Mouse (Mus musculus) MEL (cell line): ENCODE data around the gene Acvr1b.

Experiments used
- CTCF ChIP-seq, 3 experiments: IDR thresholded peaks in 2 of 3; conservative IDR thresholded peaks in 1 of 3; 2 replicates each; pipeline ENCODE4 v1.5.1; 2011 to 2012; ENCODE audit warnings: low read length in 3 of 3, low read depth in 2 of 3, mild to moderate bottlenecking in 2 of 3, improper control_type of control experiment in 1 of 3, inconsistent platforms in 1 of 3, mixed read lengths in 1 of 3, moderate library complexity in 1 of 3; ENCODE audit not compliant: control insufficient read depth in 1 of 3, insufficient read depth in 1 of 3, poor library complexity in 1 of 3, severe bottlenecking in 1 of 3
- EP300 ChIP-seq, 2 experiments: IDR thresholded peaks; 2 replicates each; pipeline ENCODE4 v1.6.1; 2011; ENCODE audit warnings: improper control_type of control experiment in 2 of 2, low read length in 2 of 2, low read depth in 1 of 2, mild to moderate bottlenecking in 1 of 2
- GABPA ChIP-seq: IDR thresholded peaks from 2 replicates; pipeline ENCODE4 v1.6.1; 2012; ENCODE audit warnings: low read depth, mild to moderate bottlenecking, inconsistent platforms, low read length, improper control_type of control experiment, moderate library complexity
- GATA1 ChIP-seq: IDR thresholded peaks from 2 replicates; pipeline ENCODE4 v1.6.1; 2011; ENCODE audit warnings: low read depth, low read length, improper control_type of control experiment
- KAT2A ChIP-seq: conservative IDR thresholded peaks from 2 replicates; pipeline ENCODE4 v1.6.1; 2012; ENCODE audit warnings: low read depth, low read length, improper control_type of control experiment, inconsistent platforms
- MAFK ChIP-seq: IDR thresholded peaks from 2 replicates; pipeline ENCODE4 v1.6.1; 2011; ENCODE audit warnings: low read depth, mild to moderate bottlenecking, low read length, improper control_type of control experiment, borderline replicate concordance
- MAX ChIP-seq: IDR thresholded peaks from 2 replicates; pipeline ENCODE4 v1.6.1; 2011; ENCODE audit warnings: low read length, improper control_type of control experiment
- MEF2A ChIP-seq: IDR thresholded peaks from 2 replicates; pipeline ENCODE4 v1.6.1; 2014; ENCODE audit warnings: low read depth, mild to moderate bottlenecking, inconsistent platforms, low read length, improper control_type of control experiment; ENCODE audit not compliant: poor library complexity, insufficient replicate concordance, severe bottlenecking; ENCODE audit errors: extremely low read depth
- MYC ChIP-seq: IDR thresholded peaks from 2 replicates; pipeline ENCODE4 v1.6.1; 2011; ENCODE audit warnings: low read depth, mild to moderate bottlenecking, low read length, improper control_type of control experiment, moderate library complexity
- POLR2A ChIP-seq, 2 experiments: IDR thresholded peaks; 2 replicates each; pipeline ENCODE4 v1.6.1; 2011 to 2012; ENCODE audit warnings: low read length in 2 of 2, mild to moderate bottlenecking in 2 of 2, control low read depth in 1 of 2, improper control_type of control experiment in 1 of 2, low read depth in 1 of 2, moderate library complexity in 1 of 2; ENCODE audit not compliant: control insufficient read depth in 1 of 2, insufficient read depth in 1 of 2, poor library complexity in 1 of 2
- POLR2AphosphoS2 ChIP-seq: IDR thresholded peaks from 2 replicates; pipeline ENCODE4 v1.6.1; 2011; ENCODE audit warnings: low read length, improper control_type of control experiment
- RCOR1 ChIP-seq: IDR thresholded peaks from 2 replicates; pipeline ENCODE4 v1.6.1; 2012; ENCODE audit warnings: low read depth, mild to moderate bottlenecking, inconsistent platforms, low read length, improper control_type of control experiment
- TAL1 ChIP-seq: IDR thresholded peaks from 2 replicates; pipeline ENCODE4 v1.6.1; 2012; ENCODE audit warnings: mild to moderate bottlenecking, inconsistent platforms, low read length, moderate library complexity, mixed read lengths

GRCm38 (mm10) chr15:101189981-101190761 lies 16.3 kb downstream of the Acvr1b start:
- TF ChIP-seq EP300 (IDR thresholded peaks at IDR 0.05; ENCODE audit: low read depth in 1 of 2, low read length in 2 of 2) = no peak
- TF ChIP-seq MAFK = no peak
- TF ChIP-seq TAL1 = no peak
- TF ChIP-seq CTCF (IDR thresholded peaks at IDR 0.05 in 2 of 3, conservative IDR thresholded peaks at IDR 0.05 in 1 of 3; ENCODE audit: control insufficient read depth in 1 of 3, insufficient read depth in 1 of 3, low read depth in 2 of 3, low read length in 3 of 3, poor library complexity in 1 of 3, severe bottlenecking in 1 of 3) = no peak
- no peak for TF ChIP-seq MYC
- no peak for TF ChIP-seq RCOR1
- TF ChIP-seq GATA1 = no peak
- no peak for TF ChIP-seq MEF2A
- no peak for TF ChIP-seq POLR2A (IDR thresholded peaks at IDR 0.05; ENCODE audit: control insufficient read depth in 1 of 2, insufficient read depth in 1 of 2, low read depth in 1 of 2, low read length in 2 of 2, poor library complexity in 1 of 2)
- no peak for TF ChIP-seq KAT2A
- TF ChIP-seq POLR2AphosphoS2 = no peak
- no peak for TF ChIP-seq MAX
- no peak for TF ChIP-seq GABPA
